Mouse (Mus musculus) heart, postnatal 0 days (tissue): Measurements from ENCODE around the gene Tmco4. TPM values are rescaled to one million over a fixed set of nuclear protein-coding genes. Genes with fewer than 3 reads are reported as not detected.

Source experiments
- ATAC-seq: fragments of 200-750 bp; cut with Nextera tagmentation; 2 replicates; pipeline ENCODE4 v1.8.0; 2017; ENCODE audit warnings: low read depth, moderate number of reproducible peaks, moderate library complexity; ENCODE audit not compliant: insufficient read depth
- DNase-seq: peaks from one replicate; pipeline ENCODE4 v3.0.0-alpha.2; 2016; ENCODE audit warnings: low spot score
- H3K27ac ChIP-seq: fragments of 300-500 bp; sonication (generic); 2 replicates; pipeline ENCODE4 v1.5.1; 2014; ENCODE audit warnings: low read depth, mild to moderate bottlenecking
- H3K27me3 ChIP-seq: fragments of 300-500 bp; sonication (generic); 2 replicates; pipeline ENCODE4 v1.6.1; 2014; ENCODE audit warnings: low read length, mixed read lengths; ENCODE audit not compliant: control insufficient read depth, insufficient read depth
- H3K36me3 ChIP-seq: fragments of 300-500 bp; sonication (generic); replicated peaks from 2 replicates; pipeline ENCODE4 v1.6.1; 2014; ENCODE audit warnings: low read length, mixed read lengths; ENCODE audit not compliant: control insufficient read depth, insufficient read depth
- H3K4me1 ChIP-seq: fragments of 300-500 bp; sonication (generic); 2 replicates; pipeline ENCODE4 v1.6.1; 2014; ENCODE audit warnings: antibody characterized with exemption; ENCODE audit not compliant: control insufficient read depth, insufficient read depth
- H3K4me2 ChIP-seq: fragments of 300-500 bp; sonication (generic); 2 replicates; pipeline ENCODE4 v1.6.1; 2014; ENCODE audit warnings: low read depth, mild to moderate bottlenecking, low read length, moderate library complexity
- H3K4me3 ChIP-seq: fragments of 300-500 bp; sonication (generic); 2 replicates; pipeline ENCODE4 v1.5.1; 2014; ENCODE audit warnings: low read depth, low read length
- H3K9ac ChIP-seq: fragments of 300-500 bp; sonication (generic); replicated peaks from 2 replicates; pipeline ENCODE4 v1.6.1; 2014; ENCODE audit warnings: low read depth, low read length, mixed read lengths
- H3K9me3 ChIP-seq: fragments of 300-500 bp; sonication (generic); replicated peaks from 2 replicates; pipeline ENCODE4 v1.6.1; 2016; ENCODE audit warnings: low read length; ENCODE audit not compliant: control insufficient read depth
- CTCF ChIP-seq: IDR thresholded peaks from 2 replicates; pipeline ENCODE4 v1.5.1; 2016; ENCODE audit warnings: antibody characterized with exemption, control low read depth, low read depth
- EP300 ChIP-seq: IDR thresholded peaks from 2 replicates; pipeline ENCODE4 v1.6.1; 2016; ENCODE audit warnings: antibody characterized with exemption, low read depth
- WGBS: fragments of 180-500 bp; shearing (Covaris S2); extraction: QIAGEN DNeasy Blood & Tissue Kit; methylation state at CpG from one replicate; pipeline ENCODE4 v1.1.7; 2014; 5-methylcytosine and 5-hydroxymethylcytosine counted together
- polyA plus RNA-seq: library from polyadenylated mRNA; unstranded; fragments of >200 nt; fragmentation: Nextera tagmentation; extraction: Ambion mirVana; gene quantifications from 2 replicates; pipeline ENCODE4 v1.2.1, GENCODE M21; 2015
- total RNA-seq: library from RNA; depleted of rRNA; stranded (reverse); fragments of >200 nt; gene quantifications from 2 replicates; pipeline ENCODE4 v1.2.3, GENCODE M21; 2014; ENCODE audit warnings: low replicate concordance

The Tmco4 gene
- total and polyA plus RNA-seq, 2 experiments from 2014 or later, result 7.7 to 16.9 TPM

DNA sequence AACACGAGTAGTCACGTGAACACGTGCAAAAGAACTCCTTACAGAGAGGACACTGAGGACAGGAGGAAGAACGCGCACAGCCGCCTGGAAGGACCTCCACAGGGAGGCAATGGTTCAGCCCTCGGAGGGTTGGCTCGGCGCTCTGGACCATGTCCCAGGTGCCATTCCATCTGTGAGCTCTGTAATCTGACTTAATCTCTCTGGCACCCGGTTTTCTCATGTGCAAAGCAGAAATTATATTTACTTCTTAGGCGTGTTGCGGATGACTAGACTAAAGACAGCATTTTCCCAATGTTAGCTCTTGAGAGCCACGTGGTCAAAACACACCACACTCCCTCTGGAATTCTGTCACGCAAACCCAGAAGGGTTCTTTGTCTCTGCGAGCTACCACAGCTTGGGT, 13.6 kb upstream of the Tmco4 start:
- WGBS, result 78% methylated on average over 15 of the region's 15 CpGs
- Histone ChIP-seq H3K4me1 (no peaks in the 10 kb centered on the region), H3K9me3 (no peaks in the 10 kb centered on the region), H3K36me3 (no peaks in the 10 kb centered on the region), H3K27me3 (no peaks in the 10 kb centered on the region), H3K4me2 (no peak overlapping the region), H3K9ac (no peak overlapping the region), H3K4me3 (no peak overlapping the region), H3K27ac (no peak overlapping the region)
- ATAC-seq (no peak), DNase-seq (no peak)
- TF ChIP-seq EP300 (no peak), CTCF (no peak)

DNA sequence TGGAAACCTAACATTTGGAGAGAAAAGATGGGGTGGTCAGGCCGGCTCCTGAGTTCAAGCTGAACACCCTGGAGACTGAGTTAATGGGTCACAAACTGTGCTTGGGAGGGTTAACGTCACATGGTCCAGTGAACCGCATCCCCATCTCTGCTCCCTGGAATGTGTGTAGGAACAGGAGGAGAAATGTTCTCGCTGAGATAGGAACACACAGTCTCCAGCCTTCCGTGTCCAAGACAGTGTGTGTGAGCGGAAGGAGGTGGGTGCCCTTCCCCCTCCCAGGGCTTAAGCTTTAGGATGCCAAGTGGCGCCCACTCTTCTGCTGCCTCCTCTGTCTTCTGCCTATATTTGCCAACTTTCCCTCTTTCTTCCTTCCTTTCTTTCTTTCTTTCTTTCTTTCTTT, 12.8 kb upstream of the Tmco4 start:
- no peaks in the 10 kb centered on the region for H3K4me1 ChIP-seq
- no peak overlapping the region for H3K4me3 ChIP-seq
- DNase-seq (no peak), ATAC-seq (no peak)
- H3K27ac ChIP-seq, result no peak overlapping the region
- H3K9ac ChIP-seq, result no peak overlapping the region
- TF ChIP-seq EP300 (no peak), CTCF (no peak)
- no peaks in the 10 kb centered on the region for H3K36me3 ChIP-seq
- H3K9me3 ChIP-seq, result no peaks in the 10 kb centered on the region
- no peak overlapping the region for H3K4me2 ChIP-seq
- 73% methylated on average over 7 of the region's 7 CpGs for WGBS
- H3K27me3 ChIP-seq, result no peaks in the 10 kb centered on the region

DNA sequence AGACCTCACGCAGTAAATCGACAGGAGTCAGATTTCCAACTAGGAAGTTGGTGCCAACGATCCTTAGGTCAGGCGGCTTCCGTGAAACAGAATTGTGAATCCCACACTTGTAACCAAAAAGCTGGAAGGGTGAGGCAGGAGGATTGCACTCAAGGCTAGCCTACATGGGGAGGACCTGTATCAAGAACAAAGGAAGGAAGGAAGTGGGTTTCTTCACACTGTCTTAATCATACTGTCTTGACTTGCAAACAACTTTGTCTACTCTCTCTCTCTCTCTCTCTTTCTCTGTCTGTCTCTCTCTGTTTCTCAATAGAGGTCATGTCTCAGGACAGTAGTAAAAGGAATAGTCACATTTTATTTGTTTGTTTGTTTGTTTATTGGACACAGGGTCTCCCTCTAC, 10.0 kb upstream of the Tmco4 start:
- WGBS, result 79% methylated on average over 5 of the region's 5 CpGs
- no peak overlapping the region for H3K9ac ChIP-seq
- no peaks in the 10 kb centered on the region for H3K27me3 ChIP-seq
- no peaks in the 10 kb centered on the region for H3K4me1 ChIP-seq
- no peak overlapping the region for H3K27ac ChIP-seq
- TF ChIP-seq EP300 (no peak), CTCF (no peak)
- H3K36me3 ChIP-seq, result no peaks in the 10 kb centered on the region
- ATAC-seq (no peak), DNase-seq (no peak)
- no peak overlapping the region for H3K4me2 ChIP-seq
- no peaks in the 10 kb centered on the region for H3K9me3 ChIP-seq
- H3K4me3 ChIP-seq, result no peak overlapping the region

DNA sequence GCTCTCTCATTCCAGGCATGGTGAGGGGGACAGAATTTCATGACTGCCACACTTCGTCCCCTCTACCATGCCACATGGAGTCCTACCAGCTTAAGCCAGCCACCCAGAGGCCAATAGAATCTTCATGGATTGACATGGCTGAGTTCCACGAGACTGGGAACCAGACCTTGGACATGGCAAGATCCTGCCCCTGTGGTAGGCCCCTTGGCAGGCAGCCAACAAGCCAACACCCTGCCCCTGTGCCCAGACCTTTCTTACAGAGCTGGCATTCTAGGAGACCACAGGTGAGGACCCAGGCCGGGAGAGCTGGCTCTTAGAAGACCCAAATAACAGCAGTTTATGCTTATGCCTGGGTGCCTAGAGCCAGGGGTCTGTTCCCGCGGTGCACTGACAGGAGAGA, 6.8 kb upstream of the Tmco4 start:
- Histone ChIP-seq H3K27me3 (no peaks in the 10 kb centered on the region), H3K9ac (no peak overlapping the region), H3K4me1 (0 out of 2 replicates have a peak, but pooled peaks cover 6% of the 10 kb centered on the region), H3K36me3 (no peaks in the 10 kb centered on the region), H3K4me2 (no peak overlapping the region), H3K27ac (no peak overlapping the region), H3K9me3 (no peaks in the 10 kb centered on the region), H3K4me3 (no peak overlapping the region)
- ATAC-seq (no peak), DNase-seq (no peak)
- 69% methylated on average over 5 of the region's 5 CpGs for WGBS
- TF ChIP-seq CTCF, result no peak
- TF ChIP-seq EP300, result no peak

DNA sequence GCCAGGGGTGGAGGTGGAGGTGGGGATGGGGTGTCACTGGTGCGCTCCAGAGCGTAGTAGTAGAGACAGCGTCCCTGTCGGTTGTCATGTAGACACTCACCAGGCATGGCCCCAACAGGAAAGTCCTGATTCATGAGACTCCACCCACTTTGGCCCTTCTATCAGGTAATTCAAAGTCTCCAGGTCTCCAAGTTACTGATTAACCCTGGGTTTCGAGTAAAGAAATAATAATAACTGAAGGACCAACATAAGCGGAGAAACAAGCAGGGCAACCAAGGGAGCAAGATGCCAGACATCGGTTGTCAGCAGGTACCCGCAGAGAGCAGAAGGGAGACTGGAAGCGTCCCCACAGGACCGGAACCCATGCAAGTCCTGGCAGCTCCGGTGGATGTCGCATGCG, 5.8 kb upstream of the Tmco4 start, which contains the start of gene Rnf186:
TSS of gene Rnf186 (plus strand) at position 247 of the 400 bp plus-strand sequence.
- H3K27me3 ChIP-seq, result no peaks in the 10 kb centered on the region
- H3K4me3 ChIP-seq, result no peak within 1 kb of the TSS
- TF ChIP-seq EP300 (no peak), CTCF (no peak)
- H3K9me3 ChIP-seq, result no peaks in the 10 kb centered on the region
- H3K4me1 ChIP-seq, result peaks cover 11% of the 10 kb centered on the region; the same call in 1 of the 2 replicates
- no peak within 1 kb of the TSS for H3K9ac ChIP-seq
- no peak for ATAC-seq
- H3K27ac ChIP-seq, result no peak within 1 kb of the TSS
- 85% methylated on average over 13 of the region's 13 CpGs for WGBS
- DNase-seq, result no peak
- no peaks in the 10 kb centered on the region for H3K36me3 ChIP-seq
- no peak within 1 kb of the TSS for H3K4me2 ChIP-seq

DNA sequence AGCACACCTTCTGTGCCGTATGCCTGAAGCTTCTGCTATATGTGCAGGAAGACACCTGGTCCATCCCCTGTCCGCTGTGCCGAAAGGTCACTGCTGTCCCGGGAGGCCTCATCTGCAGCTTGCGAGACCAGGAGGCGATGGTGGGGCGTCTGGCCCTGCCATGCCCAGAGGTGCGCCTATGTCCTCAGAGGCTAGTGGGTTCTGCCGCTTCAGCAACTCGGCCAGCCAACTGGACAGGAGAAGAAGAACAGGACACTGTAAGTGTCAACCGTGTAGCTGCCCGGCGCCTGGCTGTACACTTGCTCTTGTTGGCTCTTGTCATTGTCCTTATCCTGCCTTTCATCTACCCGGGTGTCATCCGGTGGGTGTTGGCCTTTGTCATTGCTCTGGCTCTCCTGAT, 5.2 kb upstream of the Tmco4 start:
- no peaks in the 10 kb centered on the region for H3K9me3 ChIP-seq
- H3K4me1 ChIP-seq, result peaks cover 12% of the 10 kb centered on the region; the same call in 1 of the 2 replicates
- TF ChIP-seq CTCF (no peak), EP300 (no peak)
- DNase-seq (no peak), ATAC-seq (no peak)
- no peak overlapping the region for H3K4me2 ChIP-seq
- no peak overlapping the region for H3K9ac ChIP-seq
- H3K4me3 ChIP-seq, result no peak overlapping the region
- H3K36me3 ChIP-seq, result no peaks in the 10 kb centered on the region
- no peaks in the 10 kb centered on the region for H3K27me3 ChIP-seq
- WGBS, result 78% methylated on average over 15 of the region's 15 CpGs
- no peak overlapping the region for H3K27ac ChIP-seq
